In genomic region chr11:101168301-101168980, GRCm38 (mm10) we compare ENCODE assay signal across 8 mouse cellular contexts. TPM values are rescaled to one million over a fixed set of nuclear protein-coding genes. Genes with fewer than 3 reads are reported as not detected.
DNase-seq lines count a peak whose midpoint lies in the region; ATAC-seq and TF ChIP-seq lines count a peak whose summit lies in the region.

No protein-coding gene starts in this region.

- no peak overlapping the region for H3K9ac ChIP-seq in hindbrain, embryonic 11.5 days (ENCODE audit: low read depth, low read length)
- no peak overlapping the region for H3K9ac ChIP-seq in embryonic facial prominence, embryonic 15.5 days
- no peak overlapping the region for H3K9ac ChIP-seq in kidney, embryonic 15.5 days

- 59% methylated on average over 18 of the region's 18 CpGs for WGBS in hindbrain, embryonic 10.5 days
- WGBS in hindbrain, embryonic 11.5 days: 61% methylated on average over 18 of the region's 18 CpGs
- WGBS in embryonic facial prominence, embryonic 15.5 days: 64% methylated on average over 18 of the region's 18 CpGs
- WGBS in kidney, embryonic 15.5 days: 62% methylated on average over 18 of the region's 18 CpGs

- H3K4me1 ChIP-seq in hindbrain, embryonic 10.5 days (replicated peaks): peaks cover 80% of the 10 kb centered on the region
- peaks cover 22% of the 10 kb centered on the region for H3K4me1 ChIP-seq in hindbrain, embryonic 11.5 days (replicated peaks; ENCODE audit: control insufficient read depth, insufficient read depth, low read length)
- peaks cover 78% of the 10 kb centered on the region for H3K4me1 ChIP-seq in embryonic facial prominence, embryonic 15.5 days
- peaks cover 83% of the 10 kb centered on the region for H3K4me1 ChIP-seq in kidney, embryonic 15.5 days

- peaks cover 90% of the 10 kb centered on the region for H3K27me3 ChIP-seq in hindbrain, embryonic 10.5 days (ENCODE audit: insufficient read depth, poor library complexity, severe bottlenecking)
- H3K27me3 ChIP-seq in hindbrain, embryonic 11.5 days (ENCODE audit: control insufficient read depth, insufficient read depth, low read length): peaks cover 76% of the 10 kb centered on the region
- H3K27me3 ChIP-seq in embryonic facial prominence, embryonic 15.5 days: peaks cover 49% of the 10 kb centered on the region
- H3K27me3 ChIP-seq in kidney, embryonic 15.5 days: peaks cover 45% of the 10 kb centered on the region
- H3K27me3 ChIP-seq in myocyte (ENCODE audit: control insufficient read depth, insufficient read depth, insufficient read length): no peaks in the 10 kb centered on the region

- no peak for ATAC-seq in hindbrain, embryonic 11.5 days (ENCODE audit: low FRiP score)
- ATAC-seq in embryonic facial prominence, embryonic 15.5 days (ENCODE audit: insufficient number of reproducible peaks, low FRiP score, low TSS enrichment, low read depth): no peak
- ATAC-seq in kidney, embryonic 15.5 days (replicated peaks; ENCODE audit: low FRiP score): no peak

- H3ac ChIP-seq in myocyte (ENCODE audit: control insufficient read depth, insufficient read length): no peak overlapping the region

- H3K27ac ChIP-seq in hindbrain, embryonic 10.5 days: no peak overlapping the region
- H3K27ac ChIP-seq in hindbrain, embryonic 11.5 days (ENCODE audit: low read depth, low read length): no peak overlapping the region
- no peak overlapping the region for H3K27ac ChIP-seq in embryonic facial prominence, embryonic 15.5 days (replicated peaks)
- no peak overlapping the region for H3K27ac ChIP-seq in kidney, embryonic 15.5 days

- H3K4me3 ChIP-seq in hindbrain, embryonic 10.5 days: peak overlapping the region; percentile 66; the same call in 1 of the 2 replicates
- H3K4me3 ChIP-seq in hindbrain, embryonic 11.5 days (ENCODE audit: low read depth, low read length): no peak overlapping the region
- H3K4me3 ChIP-seq in embryonic facial prominence, embryonic 15.5 days (replicated peaks): peak overlapping the region; percentile 80
- peak overlapping the region; percentile 75 for H3K4me3 ChIP-seq in kidney, embryonic 15.5 days (replicated peaks)
- peak overlapping the region; percentile 99 for H3K4me3 ChIP-seq in myocyte

- H3K36me3 ChIP-seq in hindbrain, embryonic 10.5 days: peaks cover 31% of the 10 kb centered on the region
- H3K36me3 ChIP-seq in hindbrain, embryonic 11.5 days (ENCODE audit: control insufficient read depth, insufficient read depth, low read length): no peaks in the 10 kb centered on the region
- H3K36me3 ChIP-seq in embryonic facial prominence, embryonic 15.5 days: peaks cover 33% of the 10 kb centered on the region
- peaks cover 42% of the 10 kb centered on the region for H3K36me3 ChIP-seq in kidney, embryonic 15.5 days
- H3K36me3 ChIP-seq in myocyte (ENCODE audit: control insufficient read depth, insufficient read depth): peaks cover 28% of the 10 kb centered on the region

- no peak for DNase-seq in hindbrain, embryonic 10.5 days (ENCODE audit: low spot score)
- DNase-seq in hindbrain, embryonic 11.5 days (ENCODE audit: low spot score): no peak
- DNase-seq in frontal cortex, adult 2 months (ENCODE audit: extremely low spot score in 1 of 2, low spot score in 1 of 2): no peak
- DNase-seq in c-Kit-positive CD71-positive TER-119-positive erythroid progenitor cells, embryonic 14.5 days (ENCODE audit: low spot score): no peak
- no peak for DNase-seq in layer of hippocampus, postnatal 36 days

- H3K79me2 ChIP-seq in myocyte (ENCODE audit: control insufficient read depth, insufficient read depth): peaks cover 24% of the 10 kb centered on the region

- no peak for TF ChIP-seq POLR2A in myocyte (IDR thresholded peaks at IDR 0.05; ENCODE audit: insufficient read length, low read depth)

- no peak overlapping the region for H3K4me2 ChIP-seq in hindbrain, embryonic 11.5 days (replicated peaks; ENCODE audit: low read depth, low read length)
- peak overlapping the region; percentile 91 for H3K4me2 ChIP-seq in embryonic facial prominence, embryonic 15.5 days (replicated peaks)
- H3K4me2 ChIP-seq in kidney, embryonic 15.5 days: peak overlapping the region; percentile 94
- peak overlapping the region; percentile 97 for H3K4me2 ChIP-seq in myocyte (ENCODE audit: low read depth)

- H3K9me3 ChIP-seq in hindbrain, embryonic 10.5 days: no peaks in the 10 kb centered on the region
- H3K9me3 ChIP-seq in hindbrain, embryonic 11.5 days (ENCODE audit: control insufficient read depth, low read length): no peaks in the 10 kb centered on the region
- no peaks in the 10 kb centered on the region for H3K9me3 ChIP-seq in embryonic facial prominence, embryonic 15.5 days (replicated peaks)
- H3K9me3 ChIP-seq in kidney, embryonic 15.5 days (replicated peaks): no peaks in the 10 kb centered on the region

TF ChIP-seq in myocyte, 11 proteins besides CTCF, POLR2A, EP300 and RAD21:
- no peak for TF ChIP-seq SRF (IDR thresholded peaks at IDR 0.05; ENCODE audit: control insufficient read depth, insufficient read length, low read depth)
- TF ChIP-seq CEBPB (IDR thresholded peaks at IDR 0.05; ENCODE audit: insufficient read depth, poor library complexity, severe bottlenecking): peak; percentile 94
- TF ChIP-seq POLR2AphosphoS2 (IDR thresholded peaks at IDR 0.05; ENCODE audit: insufficient read length, low read depth): no peak
TF ChIP-seq in myocyte: peak in this region for 1.

RNA-seq across cellular contexts. Expression of gene Cntnap1, which starts 1.9 kb away (rescaled TPM):
- polyA plus RNA-seq in hindbrain, embryonic 10.5 days (2016; fragmentation: Nextera tagmentation; extraction: Ambion mirVana): 0.29 and 0.71 TPM in 2 replicates
- polyA plus RNA-seq in hindbrain, embryonic 11.5 days (2014; fragmentation: Nextera tagmentation; extraction: Ambion mirVana): 0.29 and 0.39 TPM in 2 replicates
- 2.0 and 2.2 TPM in 2 replicates for polyA plus RNA-seq in embryonic facial prominence, embryonic 15.5 days (2015; fragmentation: Nextera tagmentation; extraction: Ambion mirVana)
- polyA plus RNA-seq in kidney, embryonic 15.5 days (2015; fragmentation: Nextera tagmentation; extraction: Ambion mirVana): 1.9 and 2.0 TPM in 2 replicates
- 1.3 TPM for polyA plus RNA-seq in myocyte (2012; fragmentation: generic; extraction: Trizol)
- polyA plus RNA-seq in frontal cortex, adult 2 months (2012; rRNA removed): 65.8 TPM in 2 replicates
- total RNA-seq in layer of hippocampus, postnatal 36 days (2021): 100 to 1,000 TPM; 168 to 169 TPM

RNA-seq across cellular contexts. Expression of gene Plekhh3, which starts 2.7 kb away (rescaled TPM):
- 5.8 and 11.8 TPM in 2 replicates for polyA plus RNA-seq in hindbrain, embryonic 10.5 days (2016; fragmentation: Nextera tagmentation; extraction: Ambion mirVana)
- 7.7 and 8.2 TPM in 2 replicates for polyA plus RNA-seq in hindbrain, embryonic 11.5 days (2014; fragmentation: Nextera tagmentation; extraction: Ambion mirVana)
- polyA plus RNA-seq in embryonic facial prominence, embryonic 15.5 days (2015; fragmentation: Nextera tagmentation; extraction: Ambion mirVana): 27.2 and 28.7 TPM in 2 replicates
- polyA plus RNA-seq in kidney, embryonic 15.5 days (2015; fragmentation: Nextera tagmentation; extraction: Ambion mirVana): 17.0 and 18.6 TPM in 2 replicates
- 53.6 TPM for polyA plus RNA-seq in myocyte (2012; fragmentation: generic; extraction: Trizol)
- polyA plus RNA-seq in frontal cortex, adult 2 months (2012; rRNA removed): 15.8 and 17.9 TPM in 2 replicates
- 10 to 100 TPM; 12.5 to 14.8 TPM for total RNA-seq in layer of hippocampus, postnatal 36 days (2021)

RNA-seq across cellular contexts. Expression of gene Ccr10, which starts 6.8 kb away (rescaled TPM):
- polyA plus RNA-seq in hindbrain, embryonic 10.5 days (2016; fragmentation: Nextera tagmentation; extraction: Ambion mirVana): 0.15 and 0.20 TPM in 2 replicates
- 0.19 TPM in 1 of 2 replicates, not detected in the other for polyA plus RNA-seq in hindbrain, embryonic 11.5 days (2014; fragmentation: Nextera tagmentation; extraction: Ambion mirVana)
- polyA plus RNA-seq in embryonic facial prominence, embryonic 15.5 days (2015; fragmentation: Nextera tagmentation; extraction: Ambion mirVana): 0.24 and 0.50 TPM in 2 replicates
- 0.78 and 0.82 TPM in 2 replicates for polyA plus RNA-seq in kidney, embryonic 15.5 days (2015; fragmentation: Nextera tagmentation; extraction: Ambion mirVana)
- 0.56 TPM for polyA plus RNA-seq in myocyte (2012; fragmentation: generic; extraction: Trizol)
- 0.36 and 0.42 TPM in 2 replicates for polyA plus RNA-seq in frontal cortex, adult 2 months (2012; rRNA removed)
- not detected for total RNA-seq in layer of hippocampus, postnatal 36 days (2021)

RNA-seq across cellular contexts. Expression of gene Tubg2, which starts 12.7 kb away (rescaled TPM):
- 2.8 and 4.8 TPM in 2 replicates for polyA plus RNA-seq in hindbrain, embryonic 10.5 days (2016; fragmentation: Nextera tagmentation; extraction: Ambion mirVana)
- 5.5 and 5.7 TPM in 2 replicates for polyA plus RNA-seq in hindbrain, embryonic 11.5 days (2014; fragmentation: Nextera tagmentation; extraction: Ambion mirVana)
- 11.1 and 11.9 TPM in 2 replicates for polyA plus RNA-seq in embryonic facial prominence, embryonic 15.5 days (2015; fragmentation: Nextera tagmentation; extraction: Ambion mirVana)
- polyA plus RNA-seq in kidney, embryonic 15.5 days (2015; fragmentation: Nextera tagmentation; extraction: Ambion mirVana): 3.8 and 4.2 TPM in 2 replicates
- polyA plus RNA-seq in myocyte (2012; fragmentation: generic; extraction: Trizol): 0.18 TPM
- 56.4 and 58.0 TPM in 2 replicates for polyA plus RNA-seq in frontal cortex, adult 2 months (2012; rRNA removed)
- 10 to 100 TPM; 39.9 to 40.7 TPM for total RNA-seq in layer of hippocampus, postnatal 36 days (2021)

RNA-seq across cellular contexts. Expression of gene Tubg1, which starts 48.7 kb away (rescaled TPM):
- 136 and 141 TPM in 2 replicates for polyA plus RNA-seq in hindbrain, embryonic 10.5 days (2016; fragmentation: Nextera tagmentation; extraction: Ambion mirVana)
- polyA plus RNA-seq in hindbrain, embryonic 11.5 days (2014; fragmentation: Nextera tagmentation; extraction: Ambion mirVana): 97.7 and 98.6 TPM in 2 replicates
- polyA plus RNA-seq in embryonic facial prominence, embryonic 15.5 days (2015; fragmentation: Nextera tagmentation; extraction: Ambion mirVana): 69.7 and 73.4 TPM in 2 replicates
- 86.3 and 99.6 TPM in 2 replicates for polyA plus RNA-seq in kidney, embryonic 15.5 days (2015; fragmentation: Nextera tagmentation; extraction: Ambion mirVana)
- 87.5 TPM for polyA plus RNA-seq in myocyte (2012; fragmentation: generic; extraction: Trizol)
- polyA plus RNA-seq in frontal cortex, adult 2 months (2012; rRNA removed): 21.5 and 24.7 TPM in 2 replicates
- 10 to 100 TPM; 39.7 to 41.8 TPM for total RNA-seq in layer of hippocampus, postnatal 36 days (2021)

Comparison
In these comparisons a context has a peak if more than half of its experiments do, and no peak if none do; other contexts are left out.
1. RNA of gene Cntnap1, which starts 1.9 kb away (polyA plus RNA-seq): 65.8 TPM in frontal cortex, adult 2 months; 1.9 to 2.0 TPM in kidney, embryonic 15.5 days, 2.0 to 2.2 TPM in embryonic facial prominence, embryonic 15.5 days, 1.3 TPM in myocyte (single experiment), 0.29 to 0.71 TPM in hindbrain, embryonic 10.5 days and 0.29 to 0.39 TPM in hindbrain, embryonic 11.5 days; every median in the first group is over 10 times any median in the second.